Mouse (Mus musculus) lung, postnatal 0 days (tissue): Measurements from ENCODE around the gene Gstp1.

ENCODE experiments used
- CTCF ChIP-seq: IDR thresholded peaks from 2 replicates; pipeline ENCODE4 v1.5.1; 2016; ENCODE audit warnings: antibody characterized with exemption, mild to moderate bottlenecking
- EP300 ChIP-seq: IDR thresholded peaks from 2 replicates; pipeline ENCODE4 v1.6.1; 2016; ENCODE audit warnings: antibody characterized with exemption, mild to moderate bottlenecking, control low read depth

- TF ChIP-seq EP300 (no peak), CTCF (no peak)
Observed at GRCm38 (mm10) chr19:4005091-4005490, 32.7 kb downstream of the Gstp1 start.
